Mouse (Mus musculus): Measurements from ENCODE around the gene Hif3a.

- TF ChIP-seq CTCF (IDR thresholded peaks at IDR 0.05; ENCODE audit: low read depth) = no peak
- TF ChIP-seq EP300 (IDR thresholded peaks at IDR 0.05; ENCODE audit: low read depth) = no peak
Measured at GRCm38 (mm10) chr7:17024141-17024540, 38.1 kb downstream of the Hif3a start.

All from liver, postnatal 0 days (tissue).